Mouse (Mus musculus) hindbrain, embryonic 13.5 days (tissue): ENCODE measurements around the gene Mxi1. TPM values are rescaled to one million over a fixed set of nuclear protein-coding genes. Genes with fewer than 3 reads are reported as not detected.

Experiments
- ATAC-seq: fragments of 200-750 bp; cut with Nextera tagmentation; 2 replicates; pipeline ENCODE4 v1.8.0; 2017; ENCODE audit warnings: moderate TSS enrichment; ENCODE audit not compliant: low FRiP score
- H3K27ac ChIP-seq: fragments of 300-500 bp; sonication (generic); 2 replicates; pipeline ENCODE4 v1.5.1; 2015; ENCODE audit warnings: inconsistent platforms, mild to moderate bottlenecking, moderate library complexity
- H3K27me3 ChIP-seq: fragments of 300-500 bp; sonication (generic); 2 replicates; pipeline ENCODE4 v1.6.1; 2015; ENCODE audit warnings: mild to moderate bottlenecking, inconsistent platforms
- H3K36me3 ChIP-seq: fragments of 300-500 bp; sonication (generic); 2 replicates; pipeline ENCODE4 v1.6.1; 2015; ENCODE audit warnings: mild to moderate bottlenecking, inconsistent platforms
- H3K4me1 ChIP-seq: fragments of 300-500 bp; sonication (generic); replicated peaks from 2 replicates; pipeline ENCODE4 v1.6.1; 2015; ENCODE audit warnings: inconsistent platforms
- H3K4me2 ChIP-seq: fragments of 300-500 bp; sonication (generic); 2 replicates; pipeline ENCODE4 v1.6.1; 2015; ENCODE audit warnings: inconsistent platforms, mild to moderate bottlenecking, moderate library complexity
- H3K4me3 ChIP-seq: fragments of 300-500 bp; sonication (generic); 2 replicates; pipeline ENCODE4 v1.5.1; 2015; ENCODE audit warnings: mild to moderate bottlenecking, inconsistent platforms
- H3K9ac ChIP-seq: fragments of 300-500 bp; sonication (generic); 2 replicates; pipeline ENCODE4 v1.6.1; 2015; ENCODE audit warnings: mild to moderate bottlenecking, inconsistent platforms
- H3K9me3 ChIP-seq: fragments of 300-500 bp; sonication (generic); 2 replicates; pipeline ENCODE4 v1.6.1; 2016; ENCODE audit warnings: inconsistent platforms
- WGBS: fragments of 180-500 bp; shearing (Covaris S2); methylation state at CpG from one replicate; pipeline ENCODE4 v1.1.7; 2015; 5-methylcytosine and 5-hydroxymethylcytosine counted together
- polyA plus RNA-seq: library from polyadenylated mRNA; unstranded; fragments of >200 nt; fragmentation: Nextera tagmentation; extraction: Ambion mirVana; gene quantifications from 2 replicates; pipeline ENCODE4 v1.2.1, GENCODE M21; 2015

Gene Mxi1
- polyA plus RNA-seq, 1 experiment from 2014 or later: 54.5 TPM

- Histone ChIP-seq H3K4me3 (no peak overlapping the region), H3K27me3 (no peaks in the 10 kb centered on the region), H3K36me3 (no peaks in the 10 kb centered on the region), H3K4me1 (peaks cover 8% of the 10 kb centered on the region), H3K27ac (no peak overlapping the region), H3K9ac (no peak overlapping the region), H3K4me2 (no peak overlapping the region), H3K9me3 (no peaks in the 10 kb centered on the region)
- ATAC-seq: no peak
- WGBS: 89% methylated on average over 11 of the region's 11 CpGs
Observed at GRCm38 (mm10) chr19:53414650-53415049, 104.3 kb downstream of the Mxi1 start.

DNA sequence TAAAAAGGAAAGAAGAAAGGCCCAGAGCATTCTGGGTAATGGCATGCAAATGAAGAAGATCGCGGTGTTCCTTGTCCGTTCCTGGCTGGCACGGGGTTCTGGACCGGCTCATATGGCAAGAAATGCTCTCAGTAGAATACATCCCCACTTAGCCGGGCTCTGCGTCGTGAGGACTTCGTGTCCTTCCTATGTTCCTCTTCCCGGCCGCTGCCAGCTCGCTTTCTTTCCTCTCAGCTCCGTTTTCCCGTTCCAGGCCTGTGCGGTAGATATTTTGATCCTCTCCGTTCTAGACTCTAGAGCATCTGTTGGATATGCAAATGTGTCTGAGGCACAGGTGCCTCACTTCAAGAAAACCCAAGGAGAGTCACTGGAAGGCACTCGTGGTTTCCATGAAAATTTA is 104.9 kb downstream of the Mxi1 start:
- Histone ChIP-seq H3K9ac (no peak overlapping the region), H3K4me2 (no peak overlapping the region), H3K27me3 (no peaks in the 10 kb centered on the region), H3K9me3 (no peaks in the 10 kb centered on the region), H3K4me3 (no peak overlapping the region), H3K27ac (no peak overlapping the region), H3K4me1 (peaks cover 8% of the 10 kb centered on the region), H3K36me3 (no peaks in the 10 kb centered on the region)
- no peak for ATAC-seq
- WGBS: 90% methylated on average over 17 of the region's 17 CpGs

DNA sequence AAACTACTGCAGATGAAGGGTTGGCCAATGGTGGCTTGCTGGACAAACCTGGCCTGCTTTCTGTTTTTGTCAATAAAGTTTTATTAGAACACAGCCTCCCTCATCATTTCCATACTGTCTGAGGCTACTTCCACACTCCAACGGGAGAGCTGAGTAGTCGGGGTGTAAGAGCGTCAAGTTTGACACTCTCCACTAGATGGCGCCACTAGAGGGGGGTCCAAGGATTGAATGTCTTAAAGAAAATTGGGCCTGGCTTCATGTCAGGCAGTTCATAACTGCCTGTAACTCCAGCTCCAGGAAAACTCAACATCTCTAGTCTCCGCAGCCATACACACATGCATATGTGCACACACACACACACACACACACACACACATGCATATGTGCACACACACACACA is 109.5 kb downstream of the Mxi1 start:
- 52% methylated on average over 5 of the region's 5 CpGs for WGBS

DNA sequence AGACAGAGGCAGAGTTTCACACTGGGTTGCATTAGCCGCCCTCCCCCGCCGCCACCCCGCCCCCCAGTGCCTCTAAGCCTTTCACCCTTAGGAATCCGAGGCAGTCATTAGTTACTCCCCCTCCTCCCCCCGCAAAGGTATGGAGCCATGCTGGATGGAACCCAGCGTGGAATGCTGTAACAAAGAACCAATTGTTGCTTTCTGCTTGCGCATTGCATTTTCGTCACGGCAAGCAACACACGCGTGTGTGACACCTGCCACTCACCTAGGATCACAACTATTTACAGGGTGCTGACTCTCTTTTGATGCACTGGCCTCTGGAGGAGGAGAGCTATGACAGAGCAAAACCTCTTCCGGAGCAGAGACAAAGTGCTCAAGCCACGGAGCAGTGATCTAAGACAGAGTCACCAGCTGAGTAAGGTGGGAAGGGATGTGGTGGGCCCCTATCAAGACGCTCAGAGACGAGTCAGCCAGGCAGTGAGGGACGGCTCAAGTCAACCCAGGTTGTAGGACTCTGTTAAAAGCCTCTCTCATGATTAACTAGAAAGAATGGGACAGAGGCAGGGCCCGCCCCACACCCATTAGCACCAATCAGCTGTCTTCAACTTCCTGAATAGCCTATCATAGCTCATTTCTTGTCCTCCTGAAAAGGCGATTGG is 110.7 kb downstream of the Mxi1 start:
- Histone ChIP-seq H3K36me3 (no peaks in the 10 kb centered on the region), H3K27ac (peak overlapping the region; percentile 66), H3K4me3 (peak overlapping the region; percentile 47), H3K9ac (peak overlapping the region; percentile 65), H3K9me3 (no peaks in the 10 kb centered on the region), H3K4me2 (peak overlapping the region; percentile 92), H3K27me3 (peaks cover 23% of the 10 kb centered on the region; the same call in 1 of the 2 replicates), H3K4me1 (peaks cover 13% of the 10 kb centered on the region)
- WGBS: 1% methylated on average over 19 of the region's 19 CpGs
- ATAC-seq: peak; percentile 94

More for the DNA sequence above, 109.5 kb downstream of the Mxi1 start:
- Histone ChIP-seq H3K9ac (no peak overlapping the region), H3K4me2 (no peak overlapping the region), H3K27me3 (peaks cover 19% of the 10 kb centered on the region; the same call in 1 of the 2 replicates), H3K9me3 (no peaks in the 10 kb centered on the region), H3K4me1 (peaks cover 13% of the 10 kb centered on the region), H3K27ac (no peak overlapping the region), H3K4me3 (no peak overlapping the region), H3K36me3 (no peaks in the 10 kb centered on the region)
- no peak for ATAC-seq

GRCm38 (mm10) chr19:53421583-53422188 is 111.4 kb downstream of the Mxi1 start:
- WGBS: 0% methylated on average over 6 of the region's 6 CpGs
- Histone ChIP-seq H3K4me2 (peak overlapping the region; percentile 92), H3K36me3 (no peaks in the 10 kb centered on the region), H3K27ac (no peak overlapping the region), H3K4me3 (peak overlapping the region; percentile 47), H3K4me1 (peaks cover 13% of the 10 kb centered on the region), H3K9me3 (no peaks in the 10 kb centered on the region), H3K9ac (no peak overlapping the region), H3K27me3 (peaks cover 23% of the 10 kb centered on the region; the same call in 1 of the 2 replicates)
- ATAC-seq: no peak; the same call in 1 of the 2 replicates

DNA sequence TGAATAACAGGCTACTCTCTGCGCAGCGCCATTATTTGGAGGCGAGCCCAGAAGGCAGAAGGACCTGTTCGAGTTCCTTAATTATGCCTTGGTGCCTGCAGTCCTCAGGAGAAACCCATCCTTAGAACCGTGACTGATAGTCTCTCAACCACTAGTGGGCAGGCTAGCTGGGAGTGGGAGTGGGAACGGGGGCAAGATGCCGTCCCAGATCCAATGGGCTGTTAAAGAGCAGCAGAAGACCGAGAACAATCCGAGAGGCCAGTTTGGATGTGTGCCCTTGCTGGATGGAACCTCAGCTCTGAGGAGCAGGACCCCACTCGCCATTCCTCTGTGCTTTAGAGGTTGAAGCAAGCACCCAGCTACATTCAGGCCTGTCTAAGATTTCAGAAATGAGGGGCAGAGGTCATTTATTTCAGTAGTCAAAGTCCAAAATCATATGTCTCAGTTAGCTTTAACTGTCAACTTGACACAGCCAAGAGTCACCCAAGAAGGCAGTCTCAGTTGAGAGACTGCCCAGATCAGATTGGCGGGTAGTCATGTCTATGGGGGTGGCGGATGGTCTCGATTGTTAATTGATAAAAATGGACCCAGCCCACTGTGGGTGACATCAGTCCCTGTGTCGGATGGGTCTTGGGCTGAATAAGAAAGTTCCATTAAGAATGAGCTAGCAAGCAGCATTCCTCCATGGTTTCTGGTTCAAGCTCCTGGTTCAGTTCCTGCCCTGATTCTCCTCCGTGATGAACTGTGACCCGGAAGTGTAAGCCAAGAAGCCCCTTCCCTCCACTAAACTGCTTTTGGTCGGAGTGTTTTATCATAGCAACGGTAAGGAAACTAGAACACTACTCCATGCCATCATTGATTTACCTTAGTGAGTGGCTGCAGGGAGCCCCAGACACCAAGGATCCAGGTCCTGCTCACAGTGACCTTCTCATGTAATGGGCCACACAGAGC is 112.3 kb downstream of the Mxi1 start:
- Histone ChIP-seq H3K9me3 (no peaks in the 10 kb centered on the region), H3K9ac (no peak overlapping the region), H3K4me2 (no peak overlapping the region), H3K36me3 (no peaks in the 10 kb centered on the region), H3K4me3 (no peak overlapping the region), H3K4me1 (peaks cover 18% of the 10 kb centered on the region), H3K27me3 (peaks cover 23% of the 10 kb centered on the region; the same call in 1 of the 2 replicates), H3K27ac (no peak overlapping the region)
- WGBS: 76% methylated on average over 18 of the region's 18 CpGs
- ATAC-seq: no peak

DNA sequence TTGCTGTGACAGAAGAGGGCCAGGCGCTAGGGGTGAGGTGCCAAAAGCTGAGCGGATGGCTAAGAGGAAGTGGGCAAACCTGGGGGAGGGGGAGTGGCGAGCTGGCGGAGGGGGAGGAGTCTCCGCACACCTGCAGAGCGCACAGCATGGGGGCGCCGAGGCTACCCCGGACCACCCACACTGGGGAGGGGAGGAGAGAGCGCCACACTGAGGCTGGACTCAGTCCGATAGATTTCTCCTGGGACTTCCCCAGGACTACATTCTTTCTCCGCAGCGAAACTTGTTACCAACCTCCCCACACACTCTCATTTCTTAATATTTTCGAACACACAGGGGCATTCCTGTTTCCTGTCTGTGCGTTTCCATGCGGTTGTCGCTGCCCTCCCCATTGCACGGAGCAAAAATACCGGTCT is 113.0 kb downstream of the Mxi1 start:
- 17% methylated on average over 19 of the region's 19 CpGs for WGBS
- Histone ChIP-seq H3K27me3 (peaks cover 23% of the 10 kb centered on the region; the same call in 1 of the 2 replicates), H3K4me2 (no peak overlapping the region), H3K27ac (no peak overlapping the region), H3K9ac (no peak overlapping the region), H3K9me3 (no peaks in the 10 kb centered on the region), H3K4me3 (no peak overlapping the region), H3K36me3 (no peaks in the 10 kb centered on the region), H3K4me1 (peaks cover 22% of the 10 kb centered on the region)
- ATAC-seq: no peak

GRCm38 (mm10) chr19:53423816-53424465 is 113.6 kb downstream of the Mxi1 start:
- Histone ChIP-seq H3K27me3 (peaks cover 23% of the 10 kb centered on the region; the same call in 1 of the 2 replicates), H3K4me2 (no peak overlapping the region), H3K4me3 (no peak overlapping the region), H3K27ac (no peak overlapping the region), H3K9me3 (no peaks in the 10 kb centered on the region), H3K4me1 (peaks cover 22% of the 10 kb centered on the region), H3K9ac (no peak overlapping the region), H3K36me3 (no peaks in the 10 kb centered on the region)
- 62% methylated on average over 17 of the region's 17 CpGs for WGBS
- ATAC-seq: no peak

DNA sequence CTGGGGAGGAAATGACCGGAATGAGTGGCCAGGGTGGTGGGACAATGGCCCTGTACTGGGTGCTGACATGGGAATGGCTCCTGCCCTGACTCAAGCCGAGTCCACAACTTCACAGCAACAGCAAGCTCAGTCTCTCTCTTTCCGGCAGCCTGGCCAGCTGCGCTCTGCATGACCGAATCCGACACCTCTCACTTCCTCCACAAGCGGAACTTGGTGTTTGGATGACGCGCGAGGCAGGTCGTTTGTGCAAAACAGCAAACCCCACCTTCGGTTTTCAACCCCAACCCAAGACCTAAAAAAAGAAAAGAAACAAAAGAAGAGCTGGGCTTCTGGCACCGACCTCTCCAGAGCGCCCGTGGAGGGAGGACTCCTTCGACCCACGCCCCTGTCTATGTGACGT is 114.3 kb downstream of the Mxi1 start:
- no peaks in the 10 kb centered on the region for H3K9me3 ChIP-seq
- no peak for ATAC-seq
- H3K9ac ChIP-seq: no peak overlapping the region
- peaks cover 23% of the 10 kb centered on the region; the same call in 1 of the 2 replicates for H3K27me3 ChIP-seq
- H3K4me1 ChIP-seq: peaks cover 22% of the 10 kb centered on the region
- no peaks in the 10 kb centered on the region for H3K36me3 ChIP-seq
- H3K27ac ChIP-seq: no peak overlapping the region
- no peak overlapping the region for H3K4me3 ChIP-seq
- H3K4me2 ChIP-seq: no peak overlapping the region
- WGBS: 67% methylated on average over 18 of the region's 18 CpGs
